Mouse (Mus musculus) myocyte (in vitro differentiated cells): Measurements from ENCODE around the gene Coq4. TPM values are rescaled to one million over a fixed set of nuclear protein-coding genes. Genes with fewer than 3 reads are reported as not detected.

Experiments
- H3K27me3 ChIP-seq: one replicate; pipeline ENCODE4 v1.6.1; 2011; ENCODE audit not compliant: control insufficient read depth, insufficient read depth, insufficient read length
- H3K36me3 ChIP-seq: one replicate; pipeline ENCODE4 v1.6.1; 2011; ENCODE audit not compliant: control insufficient read depth, insufficient read depth
- H3K4me2 ChIP-seq: one replicate; pipeline ENCODE4 v1.6.1; 2011; ENCODE audit warnings: low read depth, control low read depth
- H3K4me3 ChIP-seq: one replicate; pipeline ENCODE4 v1.5.1; 2011; ENCODE audit warnings: mild to moderate bottlenecking, control low read depth, moderate library complexity
- H3K79me2 ChIP-seq: one replicate; pipeline ENCODE4 v1.6.1; 2011; ENCODE audit not compliant: control insufficient read depth, insufficient read depth
- H3ac ChIP-seq: one replicate; pipeline ENCODE4 v1.6.1; 2011; ENCODE audit not compliant: control insufficient read depth, insufficient read length
- CEBPB ChIP-seq: IDR thresholded peaks from 2 replicates; pipeline ENCODE4 v1.6.1; 2011; ENCODE audit warnings: mild to moderate bottlenecking, moderate library complexity; ENCODE audit not compliant: poor library complexity, insufficient read depth, severe bottlenecking
- E2F4 ChIP-seq: IDR thresholded peaks from one replicate; pipeline ENCODE4 v1.6.1; 2011; ENCODE audit warnings: mild to moderate bottlenecking, control low read depth, moderate library complexity; ENCODE audit not compliant: insufficient read depth
- MAX ChIP-seq: IDR thresholded peaks from one replicate; pipeline ENCODE4 v1.6.1; 2011; ENCODE audit warnings: low read depth, mild to moderate bottlenecking, control low read depth
- MYOD1 ChIP-seq, 3 experiments: IDR thresholded peaks; one replicate each; pipeline ENCODE4 v1.6.1; 2011; ENCODE audit warnings: control low read depth in 2 of 3, low read depth in 2 of 3, mild to moderate bottlenecking in 2 of 3, moderate library complexity in 1 of 3; ENCODE audit not compliant: insufficient read length in 2 of 3, control insufficient read depth in 1 of 3
- MYOG ChIP-seq, 3 experiments: IDR thresholded peaks; one replicate each; pipeline ENCODE4 v1.6.1; 2011; ENCODE audit warnings: control low read depth in 2 of 3, low read depth in 2 of 3, mild to moderate bottlenecking in 2 of 3; ENCODE audit not compliant: insufficient read length in 2 of 3, control insufficient read depth in 1 of 3, insufficient read depth in 1 of 3
- POLR2A ChIP-seq: IDR thresholded peaks from one replicate; pipeline ENCODE4 v1.6.1; 2011; ENCODE audit warnings: low read depth, mild to moderate bottlenecking, control low read depth, moderate library complexity; ENCODE audit not compliant: insufficient read length
- POLR2AphosphoS2 ChIP-seq: IDR thresholded peaks from one replicate; pipeline ENCODE4 v1.6.1; 2011; ENCODE audit warnings: low read depth, control low read depth; ENCODE audit not compliant: insufficient read length
- REST ChIP-seq: IDR thresholded peaks from one replicate; pipeline ENCODE4 v1.6.1; 2011; ENCODE audit warnings: mild to moderate bottlenecking, control low read depth, moderate library complexity; ENCODE audit not compliant: insufficient read depth, insufficient read length
- SRF ChIP-seq: IDR thresholded peaks from one replicate; pipeline ENCODE4 v1.6.1; 2011; ENCODE audit warnings: low read depth; ENCODE audit not compliant: control insufficient read depth, insufficient read length
- TCF12 ChIP-seq: IDR thresholded peaks from one replicate; pipeline ENCODE4 v1.6.1; 2011; ENCODE audit warnings: mild to moderate bottlenecking, control low read depth; ENCODE audit not compliant: poor library complexity, insufficient read depth, severe bottlenecking
- TCF3 ChIP-seq: IDR thresholded peaks from one replicate; pipeline ENCODE4 v1.6.1; 2011; ENCODE audit warnings: low read depth, control low read depth; ENCODE audit not compliant: insufficient read length
- USF1 ChIP-seq: IDR thresholded peaks from one replicate; pipeline ENCODE4 v1.6.1; 2011; ENCODE audit warnings: low read depth, mild to moderate bottlenecking, control low read depth, moderate library complexity
- polyA plus RNA-seq: library from polyadenylated mRNA; unstranded; fragments of >200 nt; fragmentation: generic; extraction: Trizol; gene quantifications from one replicate; pipeline ENCODE4 v1.2.1, GENCODE M21; 2012; ENCODE audit warnings: missing spikeins

The Coq4 gene
- polyA plus RNA-seq, 1 experiment = 24.4 TPM

- H3K4me3 ChIP-seq = no peak overlapping the region
- H3ac ChIP-seq = no peak overlapping the region
- no peaks in the 10 kb centered on the region for H3K36me3 ChIP-seq
- no peaks in the 10 kb centered on the region for H3K79me2 ChIP-seq
- H3K27me3 ChIP-seq = no peaks in the 10 kb centered on the region
- no peak for TF ChIP-seq TCF3
- no peak for TF ChIP-seq MAX
- TF ChIP-seq POLR2A = no peak
- TF ChIP-seq SRF = no peak
- TF ChIP-seq USF1 = no peak
- TF ChIP-seq REST = no peak
- TF ChIP-seq MYOD1 (IDR thresholded peaks at IDR 0.05; ENCODE audit: control insufficient read depth in 1 of 3, insufficient read length in 2 of 3, low read depth in 2 of 3) = no peak
- TF ChIP-seq E2F4 = no peak
- no peak for TF ChIP-seq TCF12
- no peak for TF ChIP-seq MYOG (IDR thresholded peaks at IDR 0.05; ENCODE audit: control insufficient read depth in 1 of 3, insufficient read depth in 1 of 3, insufficient read length in 2 of 3, low read depth in 2 of 3)
- no peak for TF ChIP-seq CEBPB
- no peak for TF ChIP-seq POLR2AphosphoS2
- no peak overlapping the region for H3K4me2 ChIP-seq
These were observed 56.2 kb downstream of the Coq4 start for GRCm38 (mm10) chr2:29843231-29844105.

- Histone ChIP-seq H3K4me3 (no peak overlapping the region), H3K27me3 (no peaks in the 10 kb centered on the region), H3K36me3 (no peaks in the 10 kb centered on the region), H3K4me2 (no peak overlapping the region), H3K79me2 (no peaks in the 10 kb centered on the region), H3ac (no peak overlapping the region)
- TF ChIP-seq MYOD1 (IDR thresholded peaks at IDR 0.05; ENCODE audit: control insufficient read depth in 1 of 3, insufficient read length in 2 of 3, low read depth in 2 of 3) (no peak), CEBPB (no peak), TCF3 (no peak), TCF12 (no peak), USF1 (no peak), REST (no peak), MYOG (IDR thresholded peaks at IDR 0.05; ENCODE audit: control insufficient read depth in 1 of 3, insufficient read depth in 1 of 3, insufficient read length in 2 of 3, low read depth in 2 of 3) (no peak), SRF (no peak), E2F4 (no peak), POLR2AphosphoS2 (no peak), MAX (no peak), POLR2A (no peak)
These were observed 56.8 kb downstream of the Coq4 start for GRCm38 (mm10) chr2:29844115-29844514.

DNA sequence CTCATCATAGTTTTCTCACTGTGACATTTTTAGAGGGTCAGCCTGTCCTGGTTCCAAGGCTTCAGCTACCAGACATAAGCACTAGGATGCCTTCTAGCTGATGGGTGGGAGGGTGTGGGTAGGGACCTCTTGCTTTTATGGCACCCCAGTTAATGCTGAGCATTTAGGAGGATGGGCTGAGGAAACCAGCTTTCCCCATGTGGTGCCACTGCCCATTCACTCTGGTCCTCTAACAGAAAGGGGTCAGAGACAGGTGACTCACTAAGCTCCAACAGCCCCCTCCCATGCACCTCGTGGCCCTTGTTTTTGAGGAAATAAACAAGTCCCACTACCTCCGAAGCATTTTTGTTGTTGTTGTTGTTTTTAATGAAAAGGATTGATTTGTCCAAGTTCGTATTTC, 57.4 kb downstream of the Coq4 start:
- no peaks in the 10 kb centered on the region for H3K36me3 ChIP-seq
- no peak for TF ChIP-seq CEBPB
- TF ChIP-seq MYOG (IDR thresholded peaks at IDR 0.05; ENCODE audit: control insufficient read depth in 1 of 3, insufficient read depth in 1 of 3, insufficient read length in 2 of 3, low read depth in 2 of 3) = no peak
- no peak for TF ChIP-seq TCF3
- TF ChIP-seq POLR2AphosphoS2 = no peak
- no peak for TF ChIP-seq POLR2A
- TF ChIP-seq MAX = no peak
- no peak for TF ChIP-seq E2F4
- no peak for TF ChIP-seq SRF
- no peak for TF ChIP-seq USF1
- TF ChIP-seq MYOD1 (IDR thresholded peaks at IDR 0.05; ENCODE audit: control insufficient read depth in 1 of 3, insufficient read length in 2 of 3, low read depth in 2 of 3) = no peak
- TF ChIP-seq TCF12 = no peak
- TF ChIP-seq REST = no peak
- H3K4me2 ChIP-seq = no peak overlapping the region
- H3ac ChIP-seq = no peak overlapping the region
- H3K79me2 ChIP-seq = no peaks in the 10 kb centered on the region
- H3K27me3 ChIP-seq = no peaks in the 10 kb centered on the region
- no peak overlapping the region for H3K4me3 ChIP-seq

DNA sequence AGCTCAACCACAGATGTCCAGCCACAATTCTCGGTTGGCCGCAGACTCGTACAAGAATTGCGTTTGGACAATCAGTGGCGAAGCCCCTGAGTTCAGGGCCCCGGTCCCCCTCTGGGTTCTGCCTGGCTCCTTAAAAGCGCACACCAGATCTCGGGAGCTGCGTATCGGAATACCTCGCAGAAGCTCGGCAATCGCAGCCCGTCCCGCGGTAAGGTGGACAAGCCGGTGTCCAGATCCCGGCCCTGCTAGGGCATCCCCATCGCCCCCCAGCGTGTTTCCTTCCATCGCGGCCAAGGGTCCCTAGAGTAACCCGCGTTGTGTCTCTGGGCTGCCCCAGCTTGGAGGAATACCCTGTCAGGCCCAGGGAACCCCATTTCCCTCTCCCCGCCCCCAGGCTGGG, 58.3 kb downstream of the Coq4 start:
- H3K79me2 ChIP-seq = no peaks in the 10 kb centered on the region
- no peaks in the 10 kb centered on the region for H3K36me3 ChIP-seq
- H3K4me3 ChIP-seq = no peak overlapping the region
- H3K4me2 ChIP-seq = no peak overlapping the region
- no peak for TF ChIP-seq TCF3
- no peak for TF ChIP-seq TCF12
- TF ChIP-seq MAX = no peak
- no peak for TF ChIP-seq MYOD1 (IDR thresholded peaks at IDR 0.05; ENCODE audit: control insufficient read depth in 1 of 3, insufficient read length in 2 of 3, low read depth in 2 of 3)
- no peak for TF ChIP-seq POLR2A
- no peak for TF ChIP-seq E2F4
- TF ChIP-seq SRF = no peak
- no peak for TF ChIP-seq MYOG (IDR thresholded peaks at IDR 0.05; ENCODE audit: control insufficient read depth in 1 of 3, insufficient read depth in 1 of 3, insufficient read length in 2 of 3, low read depth in 2 of 3)
- TF ChIP-seq POLR2AphosphoS2 = no peak
- TF ChIP-seq REST = no peak
- TF ChIP-seq CEBPB = no peak
- TF ChIP-seq USF1 = no peak
- no peak overlapping the region for H3ac ChIP-seq
- no peaks in the 10 kb centered on the region for H3K27me3 ChIP-seq
